Mouse (Mus musculus) CH12.LX (cell line): ENCODE results near the gene Fosb. TPM values are rescaled to one million over a fixed set of nuclear protein-coding genes. Genes with fewer than 3 reads are reported as not detected.

Source experiments
- DNase-seq: peaks from one replicate; pipeline ENCODE4 v3.0.0-alpha.2; 2013; ENCODE audit errors: extremely low read depth
- H3K27ac ChIP-seq: 2 replicates; pipeline ENCODE4 v1.5.1; 2012; ENCODE audit warnings: low read depth, mild to moderate bottlenecking, control low read depth, moderate library complexity; ENCODE audit not compliant: insufficient read depth
- H3K27me3 ChIP-seq: replicated peaks from 2 replicates; pipeline ENCODE3; 2012; ENCODE audit warnings: inconsistent platforms
- H3K36me3 ChIP-seq, 2 experiments: replicated peaks in 1 of 2; 2 replicates each; pipeline versions ENCODE3 to v1.6.1; 2012; ENCODE audit warnings: inconsistent platforms in 1 of 2, low read length in 1 of 2, mild to moderate bottlenecking in 1 of 2, mixed read lengths in 1 of 2, moderate library complexity in 1 of 2; ENCODE audit not compliant: control insufficient read depth in 1 of 2, insufficient read depth in 1 of 2
- H3K4me1 ChIP-seq, 2 experiments: 2 replicates each; pipeline ENCODE4 v1.6.1; 2012; ENCODE audit warnings: inconsistent platforms in 1 of 2, moderate library complexity in 1 of 2; ENCODE audit not compliant: insufficient read depth in 2 of 2, control insufficient read depth in 1 of 2
- H3K4me2 ChIP-seq: 2 replicates; pipeline ENCODE4 v1.6.1; 2012; ENCODE audit warnings: low read depth, mild to moderate bottlenecking, control low read depth; ENCODE audit not compliant: poor library complexity, insufficient read depth, severe bottlenecking
- H3K4me3 ChIP-seq, 3 experiments: fragments of 150-350 bp in 1 of 3; sonication (generic) in 1 of 3; replicated peaks in 1 of 3; 2 replicates each; pipeline versions ENCODE3 to v1.5.1; 2011 to 2012; ENCODE audit warnings: low read depth in 2 of 3, low read length in 2 of 3, mild to moderate bottlenecking in 2 of 3, moderate library complexity in 2 of 3, control low read depth in 1 of 3, improper control_type of control experiment in 1 of 3, inconsistent platforms in 1 of 3, mixed read lengths in 1 of 3; ENCODE audit not compliant: poor library complexity in 1 of 3
- H3K79me2 ChIP-seq: replicated peaks from 2 replicates; pipeline ENCODE4 v1.6.1; 2012; ENCODE audit warnings: mild to moderate bottlenecking, moderate library complexity; ENCODE audit not compliant: control insufficient read depth, poor library complexity, insufficient read depth, severe bottlenecking; ENCODE audit errors: extremely low read depth
- H3K9ac ChIP-seq: 2 replicates; pipeline ENCODE4 v1.6.1; 2012; ENCODE audit warnings: low read depth, mild to moderate bottlenecking, control low read depth, moderate library complexity; ENCODE audit not compliant: insufficient read depth
- H3K9me3 ChIP-seq: replicated peaks from 2 replicates; pipeline ENCODE3; 2012; ENCODE audit warnings: low read length, inconsistent platforms, mixed read lengths
- CHD2 ChIP-seq: IDR thresholded peaks from 2 replicates; pipeline ENCODE4 v1.6.1; 2011; ENCODE audit warnings: low read length, improper control_type of control experiment
- CTCF ChIP-seq, 2 experiments: IDR thresholded peaks in 1 of 2; conservative IDR thresholded peaks in 1 of 2; 2 replicates each; pipeline ENCODE4 v1.5.1; 2011 to 2012; ENCODE audit warnings: low read depth in 2 of 2, low read length in 2 of 2, improper control_type of control experiment in 1 of 2, inconsistent platforms in 1 of 2, mild to moderate bottlenecking in 1 of 2, moderate library complexity in 1 of 2
- E2F4 ChIP-seq: IDR thresholded peaks from 2 replicates; pipeline ENCODE4 v1.6.1; 2011; ENCODE audit warnings: low read depth, low read length, improper control_type of control experiment; ENCODE audit not compliant: insufficient replicate concordance
- ELF1 ChIP-seq: IDR thresholded peaks from 2 replicates; pipeline ENCODE4 v1.6.1; 2014; ENCODE audit warnings: low read depth, mild to moderate bottlenecking, inconsistent platforms, low read length, improper control_type of control experiment
- EP300 ChIP-seq: IDR thresholded peaks from 2 replicates; pipeline ENCODE4 v1.6.1; 2011; ENCODE audit warnings: low read length, improper control_type of control experiment
- GABPA ChIP-seq: IDR thresholded peaks from 2 replicates; pipeline ENCODE4 v1.6.1; 2012; ENCODE audit warnings: low read depth, low read length, improper control_type of control experiment, inconsistent platforms; ENCODE audit not compliant: insufficient replicate concordance
- IRF4 ChIP-seq: IDR thresholded peaks from 2 replicates; pipeline ENCODE4 v1.6.1; 2014; ENCODE audit warnings: low read depth, mild to moderate bottlenecking, inconsistent platforms, low read length, improper control_type of control experiment
- KAT2A ChIP-seq: IDR thresholded peaks from 2 replicates; pipeline ENCODE4 v1.6.1; 2012; ENCODE audit warnings: low read length, improper control_type of control experiment, inconsistent platforms; ENCODE audit not compliant: insufficient replicate concordance
- MAZ ChIP-seq: IDR thresholded peaks from 2 replicates; pipeline ENCODE4 v1.6.1; 2012; ENCODE audit warnings: low read depth, mild to moderate bottlenecking, inconsistent platforms, low read length, improper control_type of control experiment, moderate library complexity
- MXI1 ChIP-seq: IDR thresholded peaks from 2 replicates; pipeline ENCODE4 v1.6.1; 2011; ENCODE audit warnings: mild to moderate bottlenecking, low read depth, low read length, improper control_type of control experiment
- NELFE ChIP-seq: IDR thresholded peaks from 2 replicates; pipeline ENCODE4 v1.6.1; 2011; ENCODE audit warnings: low read depth, low read length, improper control_type of control experiment
- POLR2AphosphoS2 ChIP-seq: IDR thresholded peaks from 2 replicates; pipeline ENCODE4 v1.6.1; 2011; ENCODE audit warnings: low read depth, low read length, improper control_type of control experiment
- RCOR1 ChIP-seq: conservative IDR thresholded peaks from 2 replicates; pipeline ENCODE4 v1.6.1; 2012; ENCODE audit warnings: low read depth, mild to moderate bottlenecking, inconsistent platforms, low read length, improper control_type of control experiment
- SIN3A ChIP-seq: IDR thresholded peaks from 2 replicates; pipeline ENCODE4 v1.6.1; 2012; ENCODE audit warnings: low read length, improper control_type of control experiment, inconsistent platforms
- TBP ChIP-seq: conservative IDR thresholded peaks from 2 replicates; pipeline ENCODE4 v1.6.1; 2011; ENCODE audit warnings: low read depth, low read length, improper control_type of control experiment
- TCF12 ChIP-seq: IDR thresholded peaks from 2 replicates; pipeline ENCODE4 v1.6.1; 2014; ENCODE audit warnings: low read depth, mild to moderate bottlenecking, inconsistent platforms, low read length, improper control_type of control experiment
- ZC3H11A ChIP-seq: IDR thresholded peaks from 2 replicates; pipeline ENCODE4 v1.6.1; 2012; ENCODE audit warnings: low read depth, mild to moderate bottlenecking, inconsistent platforms, low read length, improper control_type of control experiment
- ZKSCAN1 ChIP-seq: IDR thresholded peaks from 2 replicates; pipeline ENCODE4 v1.6.1; 2012; ENCODE audit warnings: low read depth, inconsistent platforms, low read length, improper control_type of control experiment, borderline replicate concordance
- ZMIZ1 ChIP-seq: IDR thresholded peaks from 2 replicates; pipeline ENCODE4 v1.6.1; 2012; ENCODE audit warnings: low read depth, mild to moderate bottlenecking, inconsistent platforms, low read length, improper control_type of control experiment
- ZNF384 ChIP-seq: IDR thresholded peaks from 2 replicates; pipeline ENCODE4 v1.6.1; 2012; ENCODE audit warnings: low read depth, low read length, improper control_type of control experiment, inconsistent platforms
- dilution Hi-C: fragments of 300-500 bp; cut with MboI; formaldehyde crosslinking; loops from 2 replicates; pipeline ENCODE4 v1.14.3; 2020; ENCODE audit warnings: low sequenced_read_pairs; ENCODE audit not compliant: extremely low pct_unique_long_range_greater_than_20kb, extremely low pct_ligation_motif_present
- in situ Hi-C: fragments of 300-500 bp; cut with MboI; formaldehyde crosslinking; loops from 3 replicates; pipeline ENCODE4 v1.14.3; 2019; ENCODE audit warnings: low sequenced_read_pairs, low pct_ligation_motif_present, low pct_unique_long_range_greater_than_20kb, mixed read lengths
- polyA plus RNA-seq: library from polyadenylated mRNA; unstranded; fragments of >175 nt; gene quantifications from 2 replicates; pipeline ENCODE4 v1.2.1, GENCODE M21; 2012; ENCODE audit warnings: low read depth; ENCODE audit not compliant: insufficient read length
- total RNA-seq, 2 experiments: library from RNA; depleted of rRNA; stranded (reverse); fragments of 300-350 nt in 1 of 2; fragments of >200 nt in 1 of 2; gene quantifications; 2 replicates each; pipeline ENCODE4 v1.2.3; 2012 to 2014

The Fosb gene
- total and polyA plus RNA-seq, 3 experiments = 0.08 to 0.56 TPM; not detected in 1

DNA sequence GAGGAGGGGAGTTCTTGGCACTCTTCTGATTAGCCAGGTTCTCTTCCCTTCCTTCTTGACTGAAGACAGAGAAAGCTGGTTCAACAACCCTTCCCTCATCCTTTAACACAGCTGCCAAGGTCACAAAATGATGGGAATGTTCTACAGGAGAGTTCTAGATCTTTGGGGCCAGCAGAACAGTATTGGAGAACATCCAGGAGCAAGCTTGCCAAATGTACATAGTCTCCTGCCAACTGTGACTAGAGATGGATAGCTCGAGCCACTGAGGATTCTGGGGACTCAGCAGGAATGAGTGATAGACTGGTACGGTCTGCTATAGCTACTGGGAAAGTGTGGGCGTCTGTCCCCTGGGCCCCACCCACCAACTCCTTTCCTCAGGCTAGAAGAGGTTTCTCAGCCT lies 51.5 kb downstream of the Fosb start:
- dilution Hi-C loops (no loop called here), in situ Hi-C loops (no loop called here)
- Histone ChIP-seq H3K9ac (no peak overlapping the region), H3K4me3 (no peak overlapping the region), H3K4me2 (no peak overlapping the region), H3K27me3 (no peaks in the 10 kb centered on the region), H3K4me1 (peaks cover 2 to 30% of the 10 kb centered on the region in 2 experiments; a peak in 3 of 4 replicates), H3K36me3 (peaks cover 69 to 91% of the 10 kb centered on the region in 2 experiments), H3K27ac (no peak overlapping the region), H3K9me3 (no peaks in the 10 kb centered on the region)
- no peak for DNase-seq
- TF ChIP-seq CTCF (conservative IDR thresholded peaks at IDR 0.05 in 1 of 2, IDR thresholded peaks at IDR 0.05 in 1 of 2; ENCODE audit: low read depth in 2 of 2, low read length in 2 of 2) = no peak
- no peak for TF ChIP-seq NELFE
- TF ChIP-seq ZKSCAN1 = no peak
- TF ChIP-seq, all 38 proteins: peak for 0
- H3K79me2 ChIP-seq = no peaks in the 10 kb centered on the region

DNA sequence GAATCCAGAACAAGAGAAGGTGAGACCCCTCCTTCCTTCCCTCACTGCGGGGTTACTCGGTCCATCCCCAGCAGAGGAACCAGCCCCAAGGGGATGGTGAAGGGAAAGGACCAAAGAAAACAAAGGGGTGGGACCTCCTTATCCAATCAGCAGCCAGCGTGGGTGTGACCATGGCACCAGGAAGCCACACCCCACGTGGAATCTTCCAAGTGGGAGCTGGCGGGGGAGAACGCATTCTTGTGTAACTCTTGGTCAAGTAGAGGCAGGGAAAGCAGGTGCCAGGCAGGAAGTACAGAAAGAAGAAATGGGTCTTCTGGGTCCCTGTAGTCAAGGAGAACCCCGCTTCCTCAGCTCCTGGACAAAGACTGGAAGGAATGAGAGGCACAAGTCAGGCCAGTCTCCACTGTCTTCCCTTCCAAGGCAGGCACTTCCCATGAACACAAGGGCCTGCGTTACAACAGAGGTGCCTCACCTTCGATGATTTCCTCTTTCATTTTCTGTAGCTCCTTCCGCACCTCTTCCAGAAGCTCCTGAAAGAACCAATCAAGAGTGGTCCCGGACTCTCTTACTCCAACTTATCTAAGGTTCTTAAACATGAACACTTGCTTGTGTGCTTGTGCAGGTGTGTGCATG lies 52.3 kb downstream of the Fosb start:
- Histone ChIP-seq H3K4me2 (no peak overlapping the region), H3K9me3 (no peaks in the 10 kb centered on the region), H3K4me1 (peaks cover 2 to 30% of the 10 kb centered on the region in 2 experiments; a peak in 3 of 4 replicates), H3K9ac (no peak overlapping the region), H3K36me3 (peaks cover 63 to 90% of the 10 kb centered on the region in 2 experiments), H3K27ac (no peak overlapping the region), H3K27me3 (no peaks in the 10 kb centered on the region), H3K4me3 (no peak overlapping the region), H3K79me2 (no peaks in the 10 kb centered on the region)
- DNase-seq = peak; percentile 69
- dilution Hi-C loops = no loop called here
- in situ Hi-C loops = no loop called here
- TF ChIP-seq EP300 (no peak), TCF12 (no peak), CHD2 (no peak), ZC3H11A (no peak), ELF1 (no peak), E2F4 (no peak), TBP (no peak), RCOR1 (no peak), POLR2AphosphoS2 (no peak), IRF4 (no peak), CTCF (conservative IDR thresholded peaks at IDR 0.05 in 1 of 2, IDR thresholded peaks at IDR 0.05 in 1 of 2; ENCODE audit: low read depth in 2 of 2, low read length in 2 of 2) (no peak), KAT2A (no peak), MAZ (no peak), ZMIZ1 (no peak), MXI1 (no peak), SIN3A (no peak), GABPA (no peak), ZNF384 (no peak)
